Mouse (Mus musculus) right cerebral cortex, adult 18-20 months (tissue): Measurements from ENCODE around the gene Olfr971.
"Not testable (repeated sequence)": the region's sequence is repeated elsewhere in the genome, so short reads cannot be mapped to it uniquely, and the experiment has no call there.

Experiments used
- DNase-seq: peaks from one replicate; pipeline ENCODE4 v3.0.0; 2022; ENCODE audit warnings: mixed read lengths

Olfr971 gene

GRCm38 (mm10) chr9:39836576-39836975, at the start of gene Olfr971:
Gene Olfr971 (plus strand): TSS chr9:39836876.
- DNase-seq = not testable (repeated sequence)

GRCm38 (mm10) chr9:39790558-39790957, 46.1 kb upstream of the Olfr971 start, which contains the start of gene Olfr969:
Gene Olfr969 (plus strand): TSS chr9:39790945.
- no peak for DNase-seq

GRCm38 (mm10) chr9:39808560-39808959, 28.1 kb upstream of the Olfr971 start, which contains the start of gene Olfr970:
Gene Olfr970 (plus strand): TSS chr9:39808860.
- no peak for DNase-seq

- DNase-seq = no peak
These were observed 29.4 kb downstream of the Olfr971 start, which contains the start of gene Olfr972 for GRCm38 (mm10) chr9:39866122-39866521. Gene Olfr972 (plus strand): TSS chr9:39866422.

GRCm38 (mm10) chr9:39871986-39872385, 35.3 kb downstream of the Olfr971 start:
- not testable (repeated sequence) for DNase-seq

- DNase-seq = not testable (repeated sequence)
These were observed 41.1 kb downstream of the Olfr971 start for GRCm38 (mm10) chr9:39877541-39878396.
